Mouse (Mus musculus) C2C12 (cell line): Measurements from ENCODE around the gene Abcd1. TPM values are rescaled to one million over a fixed set of nuclear protein-coding genes. Genes with fewer than 3 reads are reported as not detected.

ENCODE experiments used
- H3K27me3 ChIP-seq: one replicate; pipeline ENCODE4 v1.6.1; 2011; ENCODE audit not compliant: control insufficient read depth, insufficient read depth, insufficient read length
- H3K36me3 ChIP-seq: one replicate; pipeline ENCODE4 v1.6.1; 2011; ENCODE audit not compliant: control insufficient read depth, insufficient read depth
- H3K4me3 ChIP-seq: one replicate; pipeline ENCODE4 v1.5.1; 2011; ENCODE audit warnings: mild to moderate bottlenecking, control low read depth; ENCODE audit not compliant: poor library complexity, insufficient read depth, severe bottlenecking
- H3K79me2 ChIP-seq: one replicate; pipeline ENCODE4 v1.6.1; 2011; ENCODE audit not compliant: control insufficient read depth, insufficient read depth
- H3K79me3 ChIP-seq: one replicate; pipeline ENCODE4 v1.6.1; 2011; ENCODE audit warnings: low read depth, control low read depth
- H3ac ChIP-seq: one replicate; pipeline ENCODE3; 2011; ENCODE audit warnings: low read depth; ENCODE audit not compliant: control insufficient read depth, insufficient read length
- CEBPB ChIP-seq: IDR thresholded peaks from one replicate; pipeline ENCODE4 v1.6.1; 2011; ENCODE audit warnings: low read depth, mild to moderate bottlenecking, control low read depth, moderate library complexity
- CTCF ChIP-seq: IDR thresholded peaks from one replicate; pipeline ENCODE4 v1.5.1; 2011; ENCODE audit not compliant: control insufficient read depth, insufficient read depth, insufficient read length
- FOSL1 ChIP-seq: IDR thresholded peaks from one replicate; pipeline ENCODE4 v1.8.0; 2011; ENCODE audit warnings: mild to moderate bottlenecking, low read length; ENCODE audit not compliant: poor library complexity, insufficient read depth, severe bottlenecking
- MAX ChIP-seq: IDR thresholded peaks from one replicate; pipeline ENCODE4 v1.6.1; 2011; ENCODE audit warnings: mild to moderate bottlenecking, control low read depth
- MYOD1 ChIP-seq: IDR thresholded peaks from one replicate; pipeline ENCODE4 v1.6.1; 2011; ENCODE audit warnings: low read depth; ENCODE audit not compliant: control insufficient read depth, insufficient read length
- MYOG ChIP-seq: IDR thresholded peaks from one replicate; pipeline ENCODE4 v1.6.1; 2011; ENCODE audit not compliant: control insufficient read depth, insufficient read length; ENCODE audit errors: extremely low read depth
- USF1 ChIP-seq: IDR thresholded peaks from one replicate; pipeline ENCODE4 v1.6.1; 2011; ENCODE audit warnings: low read depth, mild to moderate bottlenecking, control low read depth, moderate library complexity
- polyA plus RNA-seq: library from polyadenylated mRNA; unstranded; fragments of >200 nt; fragmentation: generic; extraction: Trizol; gene quantifications from one replicate; pipeline ENCODE4 v1.2.1, GENCODE M21; 2012; ENCODE audit warnings: missing spikeins

The Abcd1 gene
- polyA plus RNA-seq, 1 experiment, result 7.6 TPM

GRCm38 (mm10) chrX:73700472-73700871 lies 15.9 kb upstream of the Abcd1 start:
- TF ChIP-seq FOSL1, result no peak
- no peak for TF ChIP-seq CEBPB
- TF ChIP-seq MYOD1, result no peak
- TF ChIP-seq MYOG, result no peak
- TF ChIP-seq USF1, result no peak
- no peak for TF ChIP-seq MAX
- TF ChIP-seq CTCF, result no peak
- no peak overlapping the region for H3K4me3 ChIP-seq
- H3ac ChIP-seq, result no peak overlapping the region
- H3K79me2 ChIP-seq, result no peaks in the 10 kb centered on the region
- no peaks in the 10 kb centered on the region for H3K27me3 ChIP-seq
- peaks cover 15% of the 10 kb centered on the region for H3K36me3 ChIP-seq
- no peaks in the 10 kb centered on the region for H3K79me3 ChIP-seq

GRCm38 (mm10) chrX:73715476-73716108 lies 805 bp upstream of the Abcd1 start:
- peaks cover 15% of the 10 kb centered on the region for H3K36me3 ChIP-seq
- no peaks in the 10 kb centered on the region for H3K27me3 ChIP-seq
- peak overlapping the region; percentile 89 for H3ac ChIP-seq
- peaks cover 26% of the 10 kb centered on the region for H3K79me2 ChIP-seq
- H3K79me3 ChIP-seq, result peaks cover 18% of the 10 kb centered on the region
- TF ChIP-seq USF1 (no peak), FOSL1 (no peak), MAX (no peak), MYOD1 (no peak), CEBPB (no peak), MYOG (no peak), CTCF (no peak)
- peak overlapping the region; percentile 49 for H3K4me3 ChIP-seq

GRCm38 (mm10) chrX:73716709-73717545 lies 530 bp downstream of the Abcd1 start:
- H3K79me3 ChIP-seq, result peaks cover 18% of the 10 kb centered on the region
- H3ac ChIP-seq, result peak overlapping the region; percentile 47
- H3K27me3 ChIP-seq, result no peaks in the 10 kb centered on the region
- peak overlapping the region; percentile 21 for H3K4me3 ChIP-seq
- peaks cover 26% of the 10 kb centered on the region for H3K79me2 ChIP-seq
- peaks cover 12% of the 10 kb centered on the region for H3K36me3 ChIP-seq
- TF ChIP-seq MYOD1, result no peak
- no peak for TF ChIP-seq USF1
- TF ChIP-seq CEBPB, result no peak
- TF ChIP-seq FOSL1, result no peak
- TF ChIP-seq MYOG, result no peak
- no peak for TF ChIP-seq CTCF
- no peak for TF ChIP-seq MAX

- Histone ChIP-seq H3K4me3 (no peak overlapping the region), H3K36me3 (peaks cover 5% of the 10 kb centered on the region), H3K79me2 (peaks cover 26% of the 10 kb centered on the region), H3ac (no peak overlapping the region), H3K27me3 (no peaks in the 10 kb centered on the region), H3K79me3 (peaks cover 18% of the 10 kb centered on the region)
- no peak for TF ChIP-seq MAX
- TF ChIP-seq FOSL1, result no peak
- TF ChIP-seq CTCF, result no peak
- no peak for TF ChIP-seq MYOG
- TF ChIP-seq USF1, result no peak
- TF ChIP-seq MYOD1, result no peak
- no peak for TF ChIP-seq CEBPB
These were observed 1.3 kb downstream of the Abcd1 start for GRCm38 (mm10) chrX:73717667-73718066.

- no peak for TF ChIP-seq MAX
- TF ChIP-seq FOSL1, result no peak
- Histone ChIP-seq H3K27me3 (no peaks in the 10 kb centered on the region), H3K36me3 (peaks cover 5% of the 10 kb centered on the region)
These were observed 1.9 kb downstream of the Abcd1 start for GRCm38 (mm10) chrX:73718271-73718670.

GRCm38 (mm10) chrX:73718686-73719362 lies 2.4 kb downstream of the Abcd1 start:
- H3K36me3 ChIP-seq, result peaks cover 1% of the 10 kb centered on the region
- TF ChIP-seq MAX (no peak), USF1 (no peak), MYOG (no peak), CTCF (no peak), MYOD1 (no peak)
- H3K79me2 ChIP-seq, result peaks cover 19% of the 10 kb centered on the region
- peaks cover 13% of the 10 kb centered on the region for H3K79me3 ChIP-seq
- no peaks in the 10 kb centered on the region for H3K27me3 ChIP-seq
- no peak overlapping the region for H3ac ChIP-seq
- no peak overlapping the region for H3K4me3 ChIP-seq

More at GRCm38 (mm10) chrX:73718271-73718670, 1.9 kb downstream of the Abcd1 start:
- peaks cover 25% of the 10 kb centered on the region for H3K79me2 ChIP-seq
- H3K79me3 ChIP-seq, result peaks cover 16% of the 10 kb centered on the region
- no peak overlapping the region for H3ac ChIP-seq
- H3K4me3 ChIP-seq, result no peak overlapping the region
